In genomic region chr2:174410222-174410621, GRCm38 (mm10) we compare ENCODE assay signal across 25 mouse cellular contexts. TPM values are rescaled to one million over a fixed set of nuclear protein-coding genes. Genes with fewer than 3 reads are reported as not detected.
DNase-seq lines count a peak whose midpoint lies in the region; ATAC-seq and TF ChIP-seq lines count a peak whose summit lies in the region.
"Had no signal": no experiment of that assay in that cellular context is flagged by ENCODE, and none has a peak within 500 bp of the region (broad histone marks: within the 10 kb centered on the region; RNA-seq: fewer than 3 reads in every experiment).

No protein-coding gene starts in this region.

- ATAC-seq in lung, embryonic 14.5 days (ENCODE audit: insufficient read depth): peak; percentile 53; the same call in 1 of the 2 replicates
- ATAC-seq in liver, embryonic 13.5 days (ENCODE audit: low read depth): peak; percentile 79
- peak; percentile 71 for ATAC-seq in megakaryocyte-erythroid progenitor cell, adult 5-6 weeks (replicated peaks; ENCODE audit: low FRiP score, low TSS enrichment, poor library complexity, severe bottlenecking)

- no peak overlapping the region for H3K4me3 ChIP-seq in lung, embryonic 14.5 days (ENCODE audit: low read depth, low read length)
- no peak overlapping the region for H3K4me3 ChIP-seq in liver, embryonic 13.5 days (replicated peaks)
- H3K4me3 ChIP-seq: forebrain, embryonic 10.5 days; gastrocnemius, adult 2 months; heart, embryonic 13.5 days; limb, embryonic 13.5 days; midbrain, embryonic 12.5 days had no signal

- no peak overlapping the region for H3K4me2 ChIP-seq in lung, embryonic 14.5 days
- H3K4me2 ChIP-seq in liver, embryonic 13.5 days: no peak overlapping the region
- H3K4me2 ChIP-seq: heart, embryonic 13.5 days; limb, embryonic 13.5 days; midbrain, embryonic 12.5 days had no signal

- TF ChIP-seq CTCF in lung, embryonic 14.5 days (IDR thresholded peaks at IDR 0.05; ENCODE audit: low read depth): no peak

- H3K9me3 ChIP-seq in lung, embryonic 14.5 days (ENCODE audit: low read depth, low read length): no peaks in the 10 kb centered on the region
- no peaks in the 10 kb centered on the region for H3K9me3 ChIP-seq in liver, embryonic 13.5 days (replicated peaks)
- H3K9me3 ChIP-seq: forebrain, embryonic 10.5 days; heart, embryonic 13.5 days; limb, embryonic 13.5 days; midbrain, embryonic 12.5 days had no signal

- no peak overlapping the region for H3K9ac ChIP-seq in lung, embryonic 14.5 days
- no peak overlapping the region for H3K9ac ChIP-seq in liver, embryonic 13.5 days
- H3K9ac ChIP-seq: heart, embryonic 13.5 days; limb, embryonic 13.5 days; midbrain, embryonic 12.5 days had no signal

- no peaks in the 10 kb centered on the region for H3K4me1 ChIP-seq in lung, embryonic 14.5 days (ENCODE audit: insufficient read depth)
- H3K4me1 ChIP-seq in liver, embryonic 13.5 days (replicated peaks): peaks cover 26% of the 10 kb centered on the region
- H3K4me1 ChIP-seq: forebrain, embryonic 10.5 days; heart, embryonic 13.5 days; limb, embryonic 13.5 days; midbrain, embryonic 12.5 days had no signal

- no peaks in the 10 kb centered on the region for H3K36me3 ChIP-seq in lung, embryonic 14.5 days (ENCODE audit: insufficient read depth)
- H3K36me3 ChIP-seq in liver, embryonic 13.5 days: no peaks in the 10 kb centered on the region
- H3K36me3 ChIP-seq: forebrain, embryonic 10.5 days; heart, embryonic 13.5 days; limb, embryonic 13.5 days; midbrain, embryonic 12.5 days had no signal

- WGBS in lung, embryonic 14.5 days: 43% methylated on average over 2 of the region's 2 CpGs
- WGBS in liver, embryonic 13.5 days (ENCODE audit: insufficient replicate concordance): 17% methylated on average over 2 of the region's 2 CpGs

- DNase-seq in lung, embryonic 14.5 days: no peak
- DNase-seq in lung, adult 18-20 months: no peak
- peak; percentile 14 for DNase-seq in c-Kit-positive CD71-positive TER-119-positive erythroid progenitor cells, embryonic 14.5 days (ENCODE audit: low spot score)
- DNase-seq in liver, embryonic 13.5 days: no peak
- DNase-seq in urinary bladder, postnatal 10 days (ENCODE audit: low spot score): no peak
- no peak for DNase-seq in lung, postnatal 4 days
- no peak for DNase-seq in adrenal gland, postnatal 14 days
- DNase-seq: adrenal gland, postnatal 36 days; B cell, adult 2 months; cerebellum, adult 11 months; cerebellum, adult 9-11 months; gastrocnemius, adult 2 months; heart, postnatal 14 days; kidney, adult 9 months; kidney, postnatal 4 days had no signal

- H3K27me3 ChIP-seq in lung, embryonic 14.5 days (ENCODE audit: insufficient read depth, low read length): no peaks in the 10 kb centered on the region
- H3K27me3 ChIP-seq in liver, embryonic 13.5 days: peaks cover 8% of the 10 kb centered on the region
- H3K27me3 ChIP-seq: CH12.LX; heart, embryonic 13.5 days; limb, embryonic 13.5 days had no signal

- H3K27ac ChIP-seq in lung, embryonic 14.5 days (ENCODE audit: low read depth): no peak overlapping the region
- no peak overlapping the region for H3K27ac ChIP-seq in liver, embryonic 13.5 days
- H3K27ac ChIP-seq: forebrain, embryonic 10.5 days; gastrocnemius, adult 2 months; heart, embryonic 13.5 days; limb, embryonic 13.5 days; macrophage; midbrain, embryonic 12.5 days had no signal

RNA-seq across cellular contexts. Expression of gene Nelfcd, which starts 5.4 kb away (rescaled TPM):
- polyA plus RNA-seq in lung, embryonic 14.5 days (2014; fragmentation: Nextera tagmentation; extraction: Ambion mirVana): 143 and 144 TPM in 2 replicates
- 75.2 and 82.0 TPM in 2 replicates for polyA plus RNA-seq in liver, embryonic 13.5 days (2015; fragmentation: Nextera tagmentation; extraction: Ambion mirVana)
- total RNA-seq in megakaryocyte-erythroid progenitor cell, adult 5-6 weeks (2014; fragmentation: Nextera tagmentation): 73.4 and 90.4 TPM in 2 replicates
- 49.0 and 50.4 TPM in 2 replicates for total RNA-seq in megakaryocyte-erythroid progenitor cell, adult 5-6 weeks (2017)
- 51.5 and 63.4 TPM in 2 replicates for total RNA-seq in adrenal gland, postnatal 14 days (2021)

RNA-seq across cellular contexts. Expression of gene Ctsz, which starts 28.6 kb away (rescaled TPM):
- polyA plus RNA-seq in lung, embryonic 14.5 days (2014; fragmentation: Nextera tagmentation; extraction: Ambion mirVana): 172 and 179 TPM in 2 replicates
- polyA plus RNA-seq in liver, embryonic 13.5 days (2015; fragmentation: Nextera tagmentation; extraction: Ambion mirVana): 103 and 111 TPM in 2 replicates
- total RNA-seq in megakaryocyte-erythroid progenitor cell, adult 5-6 weeks (2014; fragmentation: Nextera tagmentation): 44.2 and 46.0 TPM in 2 replicates
- 67.3 and 69.2 TPM in 2 replicates for total RNA-seq in megakaryocyte-erythroid progenitor cell, adult 5-6 weeks (2017)
- total RNA-seq in adrenal gland, postnatal 14 days (2021): 154 and 160 TPM in 2 replicates

RNA-seq across cellular contexts. Expression of gene Tubb1, which starts 40.3 kb away (rescaled TPM):
- polyA plus RNA-seq in lung, embryonic 14.5 days (2014; fragmentation: Nextera tagmentation; extraction: Ambion mirVana): 7.2 and 10.0 TPM in 2 replicates
- polyA plus RNA-seq in liver, embryonic 13.5 days (2015; fragmentation: Nextera tagmentation; extraction: Ambion mirVana): 36.2 and 38.2 TPM in 2 replicates
- not detected in 2 replicates for total RNA-seq in megakaryocyte-erythroid progenitor cell, adult 5-6 weeks (2014; fragmentation: Nextera tagmentation)
- total RNA-seq in megakaryocyte-erythroid progenitor cell, adult 5-6 weeks (2017): 1.5 and 3.5 TPM in 2 replicates
- total RNA-seq in adrenal gland, postnatal 14 days (2021): 1.0 and 2.7 TPM in 2 replicates
- total RNA-seq: CH12.LX; gastrocnemius, adult 2 months; left cerebral cortex, postnatal 25 days had no signal
- polyA plus RNA-seq: cortical plate, adult 2 months; small intestine, adult 2 months had no signal

RNA-seq across cellular contexts. Expression of gene Atp5e, which starts 53.7 kb away (rescaled TPM):
- polyA plus RNA-seq in lung, embryonic 14.5 days (2014; fragmentation: Nextera tagmentation; extraction: Ambion mirVana): 838 and 911 TPM in 2 replicates
- 445 and 472 TPM in 2 replicates for polyA plus RNA-seq in liver, embryonic 13.5 days (2015; fragmentation: Nextera tagmentation; extraction: Ambion mirVana)
- total RNA-seq in megakaryocyte-erythroid progenitor cell, adult 5-6 weeks (2014; fragmentation: Nextera tagmentation): 794 and 967 TPM in 2 replicates
- 188 and 249 TPM in 2 replicates for total RNA-seq in megakaryocyte-erythroid progenitor cell, adult 5-6 weeks (2017)
- 463 and 499 TPM in 2 replicates for total RNA-seq in adrenal gland, postnatal 14 days (2021)
